Mouse (Mus musculus) cerebellum, adult 18-20 months (tissue): Measurements from ENCODE around the gene Sh3bgrl3.
"Not testable (repeated sequence)": the region's sequence is repeated elsewhere in the genome, so short reads cannot be mapped to it uniquely, and the experiment has no call there.

Experiments
- DNase-seq, 2 experiments: peaks; one replicate each; pipeline ENCODE4 v3.0.0; 2021

Sh3bgrl3 gene

GRCm38 (mm10) chr4:134128221-134128982, at the start of gene Sh3bgrl3:
TSS of gene Sh3bgrl3 (minus strand) at chr4:134128789.
- peak; percentile 84 to 86 for DNase-seq

GRCm38 (mm10) chr4:134172391-134172790, 43.8 kb upstream of the Sh3bgrl3 start:
- DNase-seq: no peak

GRCm38 (mm10) chr4:134166906-134167305, 38.3 kb upstream of the Sh3bgrl3 start:
- no peak for DNase-seq

- DNase-seq: no peak
Measured at GRCm38 (mm10) chr4:134165548-134166465, 37.2 kb upstream of the Sh3bgrl3 start.

- no peak for DNase-seq
Measured at GRCm38 (mm10) chr4:134165024-134165423, 36.4 kb upstream of the Sh3bgrl3 start.

GRCm38 (mm10) chr4:134164591-134164990, 36.0 kb upstream of the Sh3bgrl3 start:
- DNase-seq: no peak

- peak; percentile 30 to 41 for DNase-seq
Measured at GRCm38 (mm10) chr4:134160071-134160470, 31.5 kb upstream of the Sh3bgrl3 start.

GRCm38 (mm10) chr4:134158774-134159173, 30.2 kb upstream of the Sh3bgrl3 start:
- DNase-seq: no peak

GRCm38 (mm10) chr4:134157558-134157957, 29.0 kb upstream of the Sh3bgrl3 start:
- DNase-seq: no peak

GRCm38 (mm10) chr4:134156744-134157143, 28.2 kb upstream of the Sh3bgrl3 start:
- DNase-seq: no peak

- no peak for DNase-seq
Measured at GRCm38 (mm10) chr4:134155961-134156465, 27.4 kb upstream of the Sh3bgrl3 start.

GRCm38 (mm10) chr4:134155531-134155930, 26.9 kb upstream of the Sh3bgrl3 start:
- no peak for DNase-seq

GRCm38 (mm10) chr4:134154354-134154753, 25.8 kb upstream of the Sh3bgrl3 start:
- no peak for DNase-seq

- DNase-seq: no peak
Measured at GRCm38 (mm10) chr4:134153656-134154055, 25.1 kb upstream of the Sh3bgrl3 start.

GRCm38 (mm10) chr4:134152112-134152511, 23.5 kb upstream of the Sh3bgrl3 start:
- no peak for DNase-seq

- no peak for DNase-seq
Measured at GRCm38 (mm10) chr4:134149389-134149788, 20.8 kb upstream of the Sh3bgrl3 start.

- DNase-seq: not testable (repeated sequence)
Measured at GRCm38 (mm10) chr4:134144297-134144696, 15.7 kb upstream of the Sh3bgrl3 start.

- no peak for DNase-seq
Measured at GRCm38 (mm10) chr4:134138857-134139256, 10.3 kb upstream of the Sh3bgrl3 start.

- DNase-seq: no peak
Measured at GRCm38 (mm10) chr4:134136280-134136926, 7.8 kb upstream of the Sh3bgrl3 start.

- DNase-seq: no peak
Measured at GRCm38 (mm10) chr4:134132519-134133095, 4.0 kb upstream of the Sh3bgrl3 start.

- DNase-seq: no peak
Measured at GRCm38 (mm10) chr4:134132117-134132516, 3.5 kb upstream of the Sh3bgrl3 start.

- no peak for DNase-seq
Measured at GRCm38 (mm10) chr4:134129482-134129881, 893 bp upstream of the Sh3bgrl3 start.

GRCm38 (mm10) chr4:134128983-134129362, 384 bp upstream of the Sh3bgrl3 start:
- peak in 1 of 2 experiments; percentile 13 for DNase-seq
